Mouse (Mus musculus) G1E (cell line): ENCODE data around the gene Crocc. TPM values are rescaled to one million over a fixed set of nuclear protein-coding genes. Genes with fewer than 3 reads are reported as not detected.

Experiments
- ATAC-seq: 2 replicates; pipeline ENCODE4 v1.8.0; 2016; ENCODE audit warnings: mild to moderate bottlenecking; ENCODE audit not compliant: insufficient number of reproducible peaks, poor library complexity, low FRiP score, severe bottlenecking; ENCODE audit errors: extremely low read depth
- DNase-seq: peaks from one replicate; pipeline ENCODE4 v3.0.0; 2012; ENCODE audit warnings: low spot score
- H3K27me3 ChIP-seq: 2 replicates; pipeline ENCODE4 v1.6.1; 2012; ENCODE audit warnings: mild to moderate bottlenecking, low read length, inconsistent platforms; ENCODE audit not compliant: insufficient read depth
- H3K36me3 ChIP-seq: replicated peaks from 2 replicates; pipeline ENCODE3; 2012; ENCODE audit warnings: mild to moderate bottlenecking, inconsistent platforms
- H3K4me1 ChIP-seq: 2 replicates; pipeline ENCODE4 v1.6.1; 2012; ENCODE audit warnings: low read depth, low read length, inconsistent platforms, mixed read lengths; ENCODE audit not compliant: insufficient read depth
- H3K4me3 ChIP-seq: 2 replicates; pipeline ENCODE4 v1.5.1; 2012; ENCODE audit warnings: low read depth, mild to moderate bottlenecking, inconsistent platforms, low read length, moderate library complexity, mixed read lengths
- H3K9me3 ChIP-seq: replicated peaks from 2 replicates; pipeline ENCODE4 v1.6.1; 2012; ENCODE audit warnings: inconsistent platforms
- CTCF ChIP-seq: IDR thresholded peaks from 2 replicates; pipeline ENCODE4 v1.5.1; 2012; ENCODE audit warnings: low read depth, low read length, inconsistent platforms, mixed read lengths
- GATA1 ChIP-seq: IDR thresholded peaks from 2 replicates; pipeline ENCODE4 v1.6.1; 2012; ENCODE audit warnings: borderline replicate concordance, low read length, inconsistent platforms, mixed read lengths
- GATA2 ChIP-seq: IDR thresholded peaks from 2 replicates; pipeline ENCODE4 v1.6.1; 2012; ENCODE audit warnings: low read depth, low read length, inconsistent platforms, borderline replicate concordance
- POLR2AphosphoS5 ChIP-seq: IDR thresholded peaks from 2 replicates; pipeline ENCODE4 v1.6.1; 2012; ENCODE audit warnings: low read depth, low read length, inconsistent platforms; ENCODE audit not compliant: insufficient replicate concordance
- TAL1 ChIP-seq: conservative IDR thresholded peaks from 2 replicates; pipeline ENCODE4 v1.6.1; 2012; ENCODE audit warnings: low read depth, low read length, inconsistent platforms, mixed read lengths
- polyA plus RNA-seq: library from polyadenylated mRNA; stranded (reverse); fragments of >175 nt; gene quantifications from 2 replicates; pipeline ENCODE4 v1.2.3, GENCODE M21; 2012
- total RNA-seq, 2 experiments: library from RNA; stranded (forward) in 1 of 2; stranded (reverse) in 1 of 2; fragments of 200-1000 nt in 1 of 2; fragments of >200 nt in 1 of 2; fragmentation: Nextera tagmentation in 1 of 2; gene quantifications; 2 replicates each; pipeline ENCODE4 v1.2.3; 2014 to 2017

The Crocc gene
- total and polyA plus RNA-seq, 3 experiments: 1.7 to 5.3 (median 3.4) TPM

GRCm38 (mm10) chr4:140992215-140992614 is 68.1 kb downstream of the Crocc start:
- no peak for ATAC-seq
- peaks cover 83% of the 10 kb centered on the region for H3K36me3 ChIP-seq

GRCm38 (mm10) chr4:140989447-140989846 is 70.9 kb downstream of the Crocc start:
- no peak overlapping the region for H3K4me3 ChIP-seq
- ATAC-seq (no peak), DNase-seq (no peak)
- H3K4me1 ChIP-seq: peaks cover 43% of the 10 kb centered on the region
- peaks cover 3% of the 10 kb centered on the region; the same call in 1 of the 2 replicates for H3K27me3 ChIP-seq
- no peak for TF ChIP-seq GATA1
- TF ChIP-seq GATA2: no peak
- no peak for TF ChIP-seq CTCF
- no peak for TF ChIP-seq POLR2AphosphoS5
- no peak for TF ChIP-seq TAL1
- H3K9me3 ChIP-seq: no peaks in the 10 kb centered on the region
- H3K36me3 ChIP-seq: peaks cover 56% of the 10 kb centered on the region

More at GRCm38 (mm10) chr4:140992215-140992614, 68.1 kb downstream of the Crocc start:
- TF ChIP-seq GATA1 (no peak), POLR2AphosphoS5 (no peak), TAL1 (no peak)
- Histone ChIP-seq H3K9me3 (no peaks in the 10 kb centered on the region), H3K4me1 (peaks cover 25% of the 10 kb centered on the region), H3K4me3 (no peak overlapping the region), H3K27me3 (no peaks in the 10 kb centered on the region)
- DNase-seq: no peak

- peaks cover 4% of the 10 kb centered on the region; the same call in 1 of the 2 replicates for H3K27me3 ChIP-seq
- no peak for ATAC-seq
- no peaks in the 10 kb centered on the region for H3K9me3 ChIP-seq
- peaks cover 48% of the 10 kb centered on the region for H3K4me1 ChIP-seq
- peaks cover 49% of the 10 kb centered on the region for H3K36me3 ChIP-seq
- no peak for TF ChIP-seq POLR2AphosphoS5
- no peak for TF ChIP-seq CTCF
- TF ChIP-seq GATA2: no peak
- TF ChIP-seq TAL1: no peak
- TF ChIP-seq GATA1: no peak
- no peak for DNase-seq
- no peak overlapping the region; the same call in 1 of the 2 replicates for H3K4me3 ChIP-seq
Observed at GRCm38 (mm10) chr4:140988706-140989290, 71.6 kb downstream of the Crocc start.

- DNase-seq (no peak), ATAC-seq (no peak)
- no peaks in the 10 kb centered on the region for H3K9me3 ChIP-seq
- H3K4me3 ChIP-seq: peak overlapping the region; percentile 92
- peaks cover 4% of the 10 kb centered on the region; the same call in 1 of the 2 replicates for H3K27me3 ChIP-seq
- H3K4me1 ChIP-seq: peaks cover 59% of the 10 kb centered on the region
- TF ChIP-seq TAL1 (no peak), GATA1 (no peak), POLR2AphosphoS5 (no peak), CTCF (no peak), GATA2 (no peak)
- H3K36me3 ChIP-seq: peaks cover 38% of the 10 kb centered on the region
Observed at GRCm38 (mm10) chr4:140987476-140987875, 72.9 kb downstream of the Crocc start.

GRCm38 (mm10) chr4:140986711-140987395 is 73.5 kb downstream of the Crocc start, which contains the start of gene Atp13a2:
Gene Atp13a2, plus strand, starts transcription at chr4:140986873.
- TF ChIP-seq POLR2AphosphoS5 (no peak), CTCF (no peak), GATA1 (no peak), TAL1 (no peak), GATA2 (no peak)
- H3K36me3 ChIP-seq: peaks cover 32% of the 10 kb centered on the region

GRCm38 (mm10) chr4:140986024-140986710 is 74.2 kb downstream of the Crocc start:
- peaks cover 4% of the 10 kb centered on the region; the same call in 1 of the 2 replicates for H3K27me3 ChIP-seq
- peak overlapping the region; percentile 92 for H3K4me3 ChIP-seq
- DNase-seq (no peak), ATAC-seq (no peak)
- H3K9me3 ChIP-seq: peaks cover 4% of the 10 kb centered on the region
- peaks cover 64% of the 10 kb centered on the region for H3K4me1 ChIP-seq
- H3K36me3 ChIP-seq: peaks cover 25% of the 10 kb centered on the region
- no peak for TF ChIP-seq GATA1
- no peak for TF ChIP-seq CTCF
- TF ChIP-seq GATA2: no peak
- TF ChIP-seq POLR2AphosphoS5: no peak
- no peak for TF ChIP-seq TAL1

More at GRCm38 (mm10) chr4:140986711-140987395, 73.5 kb downstream of the Crocc start, which contains the start of gene Atp13a2:
- Histone ChIP-seq H3K27me3 (peaks cover 4% of the 10 kb centered on the region; the same call in 1 of the 2 replicates), H3K9me3 (no peaks in the 10 kb centered on the region), H3K4me3 (peak within 1 kb of the TSS; percentile 92), H3K4me1 (peaks cover 64% of the 10 kb centered on the region)
- ATAC-seq (peak; percentile 58), DNase-seq (peak; percentile 89)
